In the genomic region with DNA sequence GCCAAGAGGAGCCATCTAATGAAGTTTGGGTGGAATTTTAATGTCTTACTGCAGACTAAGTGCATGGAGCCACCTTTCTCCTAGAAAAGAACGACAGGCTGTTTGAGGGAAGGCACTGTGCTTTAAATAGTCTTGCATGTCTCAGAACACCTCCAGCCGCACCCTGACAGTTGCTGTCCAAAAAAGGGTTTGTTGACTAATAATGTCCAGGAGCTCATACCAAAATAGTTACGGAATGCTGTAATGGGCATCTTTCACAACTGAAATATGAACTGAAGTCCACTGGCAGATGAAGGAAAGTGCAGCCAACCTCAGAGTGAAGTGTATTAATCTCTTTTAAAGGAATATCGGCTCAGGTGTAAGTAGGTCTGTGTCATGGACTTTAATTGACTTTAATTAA, we compare ENCODE assay signal across 17 mouse cellular contexts. TPM values are rescaled to one million over a fixed set of nuclear protein-coding genes. Genes with fewer than 3 reads are reported as not detected.
"Had no signal": no experiment of that assay in that cellular context is flagged by ENCODE, and none has a peak within 500 bp of the region (broad histone marks: within the 10 kb centered on the region; RNA-seq: fewer than 3 reads in every experiment).

No protein-coding gene starts in this region.

- H3K9ac ChIP-seq: limb, embryonic 12.5 days; liver, embryonic 13.5 days; liver, postnatal 0 days; lung, embryonic 15.5 days; midbrain, embryonic 13.5 days; neural tube, embryonic 15.5 days had no signal

- H3K4me3 ChIP-seq: limb, embryonic 12.5 days; liver, embryonic 13.5 days; lung, embryonic 15.5 days; midbrain, embryonic 13.5 days; myocyte; neural tube, embryonic 15.5 days had no signal

- H3K36me3 ChIP-seq: limb, embryonic 12.5 days; liver, embryonic 13.5 days; lung, embryonic 15.5 days; midbrain, embryonic 13.5 days; neural tube, embryonic 15.5 days had no signal

- H3K4me2 ChIP-seq: limb, embryonic 12.5 days; liver, embryonic 13.5 days; lung, embryonic 15.5 days; midbrain, embryonic 13.5 days; neural tube, embryonic 15.5 days had no signal

- H3K27me3 ChIP-seq: limb, embryonic 12.5 days; liver, embryonic 13.5 days; lung, embryonic 15.5 days; neural tube, embryonic 15.5 days had no signal

- H3K27ac ChIP-seq: limb, embryonic 12.5 days; liver, embryonic 13.5 days; lung, embryonic 15.5 days; midbrain, embryonic 13.5 days; neural tube, embryonic 15.5 days; stomach, postnatal 0 days had no signal

- H3K9me3 ChIP-seq: limb, embryonic 12.5 days; liver, embryonic 13.5 days; lung, embryonic 15.5 days; midbrain, embryonic 13.5 days; neural tube, embryonic 15.5 days had no signal

- H3K4me1 ChIP-seq: limb, embryonic 12.5 days; liver, embryonic 13.5 days; lung, embryonic 15.5 days; midbrain, embryonic 13.5 days; neural tube, embryonic 15.5 days had no signal

- DNase-seq: kidney, postnatal 25 days; layer of hippocampus, adult 9-11 months; layer of hippocampus, postnatal 36 days; liver; liver, embryonic 13.5 days; liver, postnatal 0 days; lung, postnatal 36 days; right cerebral cortex, adult 18-20 months; right cerebral cortex, postnatal 25 days; thymus, postnatal 4 days had no signal

- ATAC-seq: liver, postnatal 0 days; midbrain, embryonic 13.5 days had no signal

RNA-seq across cellular contexts. Expression of gene Armh4, which starts 7.4 kb away (rescaled TPM):
- total RNA-seq: megakaryocyte progenitor cell, adult 5-6 weeks had no signal
